Mouse (Mus musculus): ENCODE results near the gene Zfp605.
"Not testable (repeated sequence)": the region's sequence is repeated elsewhere in the genome, so short reads cannot be mapped to it uniquely, and the experiment has no call there.

The Zfp605 gene

GRCm38 (mm10) chr5:110106901-110107564 lies 2.9 kb upstream of the Zfp605 start:
- in situ Hi-C loops (cut with MboI; ENCODE audit: low sequenced_read_pairs), result no loop called here

- in situ Hi-C loops (cut with MboI; ENCODE audit: low sequenced_read_pairs), result no loop called here
Measured at GRCm38 (mm10) chr5:110107581-110108304, 2.1 kb upstream of the Zfp605 start, which contains the start of gene Gtpbp6. Gene Gtpbp6 (minus strand): TSS chr5:110108197.

GRCm38 (mm10) chr5:110108305-110108628 lies 1.6 kb upstream of the Zfp605 start:
- in situ Hi-C loops (cut with MboI; ENCODE audit: low sequenced_read_pairs), result no loop called here

- in situ Hi-C loops (cut with MboI; ENCODE audit: low sequenced_read_pairs), result not testable (repeated sequence)
Measured at GRCm38 (mm10) chr5:110122380-110122779, 12.5 kb downstream of the Zfp605 start.

GRCm38 (mm10) chr5:110135293-110136086 lies 25.6 kb downstream of the Zfp605 start, which contains the start of gene Chfr:
Gene Chfr (plus strand): TSS chr5:110135842.
- in situ Hi-C loops (cut with MboI; ENCODE audit: low sequenced_read_pairs), result no loop called here

GRCm38 (mm10) chr5:110136087-110136464 lies 26.2 kb downstream of the Zfp605 start:
- in situ Hi-C loops (cut with MboI; ENCODE audit: low sequenced_read_pairs), result no loop called here

GRCm38 (mm10) chr5:110137816-110138215 lies 27.9 kb downstream of the Zfp605 start:
- in situ Hi-C loops (cut with MboI; ENCODE audit: low sequenced_read_pairs), result no loop called here

GRCm38 (mm10) chr5:110139325-110139724 lies 29.4 kb downstream of the Zfp605 start:
- in situ Hi-C loops (cut with MboI; ENCODE audit: low sequenced_read_pairs), result no loop called here

- in situ Hi-C loops (cut with MboI; ENCODE audit: low sequenced_read_pairs), result no loop called here
Measured at GRCm38 (mm10) chr5:110140424-110140823, 30.5 kb downstream of the Zfp605 start.

- in situ Hi-C loops (cut with MboI; ENCODE audit: low sequenced_read_pairs), result no loop called here
Measured at GRCm38 (mm10) chr5:110142309-110142708, 32.4 kb downstream of the Zfp605 start.

- in situ Hi-C loops (cut with MboI; ENCODE audit: low sequenced_read_pairs), result no loop called here
Measured at GRCm38 (mm10) chr5:110143007-110143406, 33.1 kb downstream of the Zfp605 start.

GRCm38 (mm10) chr5:110169374-110169773 lies 59.5 kb downstream of the Zfp605 start:
- in situ Hi-C loops (cut with MboI; ENCODE audit: low sequenced_read_pairs), result no loop called here

GRCm38 (mm10) chr5:110176362-110177020 lies 66.6 kb downstream of the Zfp605 start, which contains the start of gene Golga3:
Gene Golga3 (plus strand): TSS chr5:110176701.
- in situ Hi-C loops (cut with MboI; ENCODE audit: low sequenced_read_pairs), result no loop called here

- in situ Hi-C loops (cut with MboI; ENCODE audit: low sequenced_read_pairs), result no loop called here
Measured at GRCm38 (mm10) chr5:110177021-110177420, 67.1 kb downstream of the Zfp605 start.

GRCm38 (mm10) chr5:110178628-110179027 lies 68.7 kb downstream of the Zfp605 start:
- in situ Hi-C loops (cut with MboI; ENCODE audit: low sequenced_read_pairs), result no loop called here

All from CH12F3 (cell line).